Mouse (Mus musculus) spleen, adult 2 months (tissue): ENCODE measurements around the gene Slc22a19. TPM values are rescaled to one million over a fixed set of nuclear protein-coding genes. Genes with fewer than 3 reads are reported as not detected.
"Not testable (repeated sequence)": the region's sequence is repeated elsewhere in the genome, so short reads cannot be mapped to it uniquely, and the experiment has no call there.

Experiments
- DNase-seq, 2 experiments: peaks; one replicate each; pipeline versions ENCODE4 v3.0.0 to v3.0.0-alpha.2; 2012 to 2021; ENCODE audit warnings: low spot score in 2 of 2, low read depth in 1 of 2
- H3K27ac ChIP-seq: fragments of 200-500 bp; 2 replicates; pipeline ENCODE4 v1.5.1; 2012; ENCODE audit warnings: low read length, inconsistent platforms; ENCODE audit not compliant: insufficient read depth
- H3K27me3 ChIP-seq: fragments of 200-500 bp; 2 replicates; pipeline ENCODE4 v1.6.1; 2012; ENCODE audit warnings: mild to moderate bottlenecking, moderate library complexity, low read length, inconsistent platforms; ENCODE audit not compliant: control insufficient read depth, insufficient read depth
- H3K36me3 ChIP-seq: fragments of 200-500 bp; 2 replicates; pipeline ENCODE4 v1.6.1; 2012; ENCODE audit warnings: mild to moderate bottlenecking, low read length, inconsistent platforms; ENCODE audit not compliant: control insufficient read depth, insufficient read depth
- H3K4me1 ChIP-seq: fragments of 200-500 bp; 2 replicates; pipeline ENCODE4 v1.6.1; 2011; ENCODE audit warnings: inconsistent platforms; ENCODE audit not compliant: control insufficient read depth, insufficient read depth, insufficient read length
- H3K4me3 ChIP-seq: fragments of 200-500 bp; 2 replicates; pipeline ENCODE4 v1.5.1; 2011; ENCODE audit warnings: mild to moderate bottlenecking, inconsistent platforms; ENCODE audit not compliant: insufficient read depth, insufficient read length; ENCODE audit errors: extremely low read depth
- CTCF ChIP-seq: fragments of 200-500 bp; IDR thresholded peaks from 2 replicates; pipeline ENCODE4 v1.5.1; 2011; ENCODE audit warnings: mild to moderate bottlenecking, inconsistent platforms; ENCODE audit not compliant: insufficient read depth, insufficient read length, insufficient replicate concordance; ENCODE audit errors: extremely low read depth
- POLR2A ChIP-seq: fragments of 200-500 bp; IDR thresholded peaks from 2 replicates; pipeline ENCODE4 v1.6.1; 2011; ENCODE audit warnings: low read depth, low read length, inconsistent platforms
- WGBS: fragments of 180-500 bp; shearing (Covaris S2); methylation state at CpG from one replicate; pipeline ENCODE4 v1.1.7; 2018; 5-methylcytosine and 5-hydroxymethylcytosine counted together
- polyA plus RNA-seq: library from polyadenylated mRNA; depleted of rRNA; stranded (reverse); fragments of >200 nt; gene quantifications from 2 replicates; pipeline ENCODE4 v1.2.3, GENCODE M21; 2012; rRNA removed

Gene Slc22a19
- polyA plus RNA-seq, result not detected in 2 replicates

GRCm38 (mm10) chr19:7711148-7711547 lies at the start of gene Slc22a19:
Gene Slc22a19, minus strand, starts transcription at chr19:7711310.
- no peaks in the 10 kb centered on the region for H3K4me1 ChIP-seq
- no peak for TF ChIP-seq CTCF
- no peaks in the 10 kb centered on the region for H3K36me3 ChIP-seq
- H3K4me3 ChIP-seq, result no peak within 1 kb of the TSS
- H3K27ac ChIP-seq, result no peak within 1 kb of the TSS
- H3K27me3 ChIP-seq, result no peaks in the 10 kb centered on the region
- no peak for DNase-seq

GRCm38 (mm10) chr19:7753371-7753770 lies 42.3 kb upstream of the Slc22a19 start:
- not testable (repeated sequence) for H3K4me1 ChIP-seq, H3K36me3 ChIP-seq, H3K27ac ChIP-seq, H3K27me3 ChIP-seq, DNase-seq, H3K4me3 ChIP-seq
- 71% methylated on average over 13 of the region's 13 CpGs for WGBS

- H3K27me3 ChIP-seq, result no peaks in the 10 kb centered on the region
- WGBS, result 47% methylated on average over 1 of the region's 1 CpGs
- H3K36me3 ChIP-seq, result no peaks in the 10 kb centered on the region
- DNase-seq, result no peak
- no peak overlapping the region for H3K4me3 ChIP-seq
- H3K27ac ChIP-seq, result no peak overlapping the region
- TF ChIP-seq POLR2A (no peak), CTCF (no peak)
- H3K4me1 ChIP-seq, result no peaks in the 10 kb centered on the region
These were observed 18.4 kb upstream of the Slc22a19 start for GRCm38 (mm10) chr19:7729543-7729942.

- DNase-seq, H3K4me3 ChIP-seq, H3K27ac ChIP-seq, H3K27me3 ChIP-seq, H3K4me1 ChIP-seq, H3K36me3 ChIP-seq: not testable (repeated sequence)
- 67% methylated on average over 3 of the region's 3 CpGs for WGBS
These were observed 18.0 kb downstream of the Slc22a19 start for GRCm38 (mm10) chr19:7693104-7693503.

GRCm38 (mm10) chr19:7691259-7691658 lies 19.9 kb downstream of the Slc22a19 start:
- H3K4me1 ChIP-seq, result no peaks in the 10 kb centered on the region
- H3K27ac ChIP-seq, result no peak overlapping the region
- no peak overlapping the region for H3K4me3 ChIP-seq
- no peak for TF ChIP-seq POLR2A
- TF ChIP-seq CTCF, result no peak
- 86% methylated on average over 2 of the region's 2 CpGs for WGBS
- H3K36me3 ChIP-seq, result no peaks in the 10 kb centered on the region
- no peak for DNase-seq
- H3K27me3 ChIP-seq, result no peaks in the 10 kb centered on the region

GRCm38 (mm10) chr19:7687988-7688387 lies 23.1 kb downstream of the Slc22a19 start:
- TF ChIP-seq CTCF, result no peak
- TF ChIP-seq POLR2A, result no peak
- WGBS, result 83% methylated on average over 1 of the region's 1 CpGs
- Histone ChIP-seq H3K4me3 (no peak overlapping the region), H3K27me3 (no peaks in the 10 kb centered on the region), H3K36me3 (no peaks in the 10 kb centered on the region), H3K4me1 (no peaks in the 10 kb centered on the region), H3K27ac (no peak overlapping the region)
- no peak for DNase-seq

GRCm38 (mm10) chr19:7672033-7672432 lies 39.1 kb downstream of the Slc22a19 start:
- TF ChIP-seq CTCF (no peak), POLR2A (no peak)
- Histone ChIP-seq H3K27ac (no peak overlapping the region), H3K36me3 (no peaks in the 10 kb centered on the region), H3K27me3 (no peaks in the 10 kb centered on the region), H3K4me3 (no peak overlapping the region), H3K4me1 (no peaks in the 10 kb centered on the region)
- 40% methylated on average over 1 of the region's 1 CpGs for WGBS
- no peak for DNase-seq
